In the genomic region with DNA sequence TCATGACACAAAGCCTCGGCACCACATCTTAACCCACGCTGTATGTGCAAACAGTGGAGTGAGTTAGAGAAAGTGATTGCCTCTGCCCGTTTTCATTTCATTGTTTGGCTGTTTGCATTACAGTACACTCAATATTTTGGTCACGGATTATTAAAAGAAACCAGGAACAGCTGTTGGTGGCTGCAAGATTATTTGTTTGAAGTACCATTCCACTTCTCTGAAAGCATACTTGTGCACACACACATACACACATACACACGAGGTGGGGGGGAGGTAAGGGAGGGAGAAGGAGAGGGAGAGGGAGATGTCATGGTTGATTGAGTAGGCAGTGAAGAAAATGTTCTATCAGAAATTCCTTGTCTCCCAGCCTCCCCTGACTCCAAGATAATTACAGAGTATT, we compare ENCODE assay signal across 27 mouse cellular contexts.
DNase-seq lines count a peak whose midpoint lies in the region; ATAC-seq and TF ChIP-seq lines count a peak whose summit lies in the region.
"Had no signal": no experiment of that assay in that cellular context is flagged by ENCODE, and none has a peak within 500 bp of the region (broad histone marks: within the 10 kb centered on the region; RNA-seq: fewer than 3 reads in every experiment).

No protein-coding gene starts in this region.

- no peak overlapping the region for H3K4me3 ChIP-seq in kidney, embryonic 15.5 days (replicated peaks)
- H3K4me3 ChIP-seq in lung, postnatal 0 days (ENCODE audit: low read depth, low read length) = no peak overlapping the region
- no peak overlapping the region for H3K4me3 ChIP-seq in embryonic facial prominence, embryonic 14.5 days (ENCODE audit: low read depth, low read length)
- H3K4me3 ChIP-seq in limb, embryonic 15.5 days = no peak overlapping the region
- H3K4me3 ChIP-seq in forebrain, embryonic 15.5 days = no peak overlapping the region
- H3K4me3 ChIP-seq: heart, adult 2 months; heart, embryonic 13.5 days; layer of hippocampus, adult 2 months; liver, embryonic 13.5 days; midbrain, embryonic 12.5 days had no signal

- H3K9me3 ChIP-seq in kidney, embryonic 15.5 days (replicated peaks) = no peaks in the 10 kb centered on the region
- no peaks in the 10 kb centered on the region for H3K9me3 ChIP-seq in lung, postnatal 0 days (ENCODE audit: low read length)
- no peaks in the 10 kb centered on the region for H3K9me3 ChIP-seq in embryonic facial prominence, embryonic 14.5 days (ENCODE audit: control insufficient read depth, low read length)
- H3K9me3 ChIP-seq in limb, embryonic 15.5 days = no peaks in the 10 kb centered on the region
- H3K9me3 ChIP-seq in forebrain, embryonic 15.5 days = no peaks in the 10 kb centered on the region
- H3K9me3 ChIP-seq: heart, embryonic 13.5 days; liver, embryonic 13.5 days; midbrain, embryonic 12.5 days had no signal

- H3K27me3 ChIP-seq in kidney, embryonic 15.5 days = no peaks in the 10 kb centered on the region
- H3K27me3 ChIP-seq in lung, postnatal 0 days (replicated peaks; ENCODE audit: insufficient read depth, low read length) = no peaks in the 10 kb centered on the region
- H3K27me3 ChIP-seq in embryonic facial prominence, embryonic 14.5 days (replicated peaks; ENCODE audit: control insufficient read depth, insufficient read depth, low read length) = no peaks in the 10 kb centered on the region
- H3K27me3 ChIP-seq in limb, embryonic 15.5 days = no peaks in the 10 kb centered on the region
- no peaks in the 10 kb centered on the region for H3K27me3 ChIP-seq in forebrain, embryonic 15.5 days
- H3K27me3 ChIP-seq: heart, embryonic 13.5 days; liver, embryonic 13.5 days; midbrain, embryonic 12.5 days had no signal

- TF ChIP-seq EP300 in lung, postnatal 0 days (IDR thresholded peaks at IDR 0.05) = no peak

- TF ChIP-seq CTCF in lung, postnatal 0 days (IDR thresholded peaks at IDR 0.05) = no peak

- DNase-seq in kidney, adult 18-20 months = no peak
- peak; percentile 7 for DNase-seq in lung, postnatal 0 days (ENCODE audit: low spot score)
- DNase-seq in lung, postnatal 14 days = no peak
- peak; percentile 84 for DNase-seq in embryonic facial prominence, embryonic 14.5 days (ENCODE audit: low spot score)
- no peak for DNase-seq in testis, postnatal 14 days (ENCODE audit: low spot score)
- DNase-seq: adrenal gland, postnatal 25 days; cerebellum, adult 11-12 months; cerebellum, adult 9-11 months; embryo, embryonic 11 days; gastrocnemius, postnatal 25 days; heart, adult 2 months; heart, postnatal 10 days; kidney, postnatal 10 days; liver, embryonic 13.5 days; lung, adult 18-20 months; lung, postnatal 36 days; spleen, adult 18-20 months; thymus, adult 18-20 months; thymus, postnatal 25 days had no signal

- H3K27ac ChIP-seq in kidney, embryonic 15.5 days = no peak overlapping the region
- H3K27ac ChIP-seq in lung, postnatal 0 days (ENCODE audit: low read length) = no peak overlapping the region
- H3K27ac ChIP-seq in embryonic facial prominence, embryonic 14.5 days (replicated peaks; ENCODE audit: low read depth, low read length) = no peak overlapping the region; the same call in 1 of the 2 replicates
- no peak overlapping the region for H3K27ac ChIP-seq in limb, embryonic 15.5 days
- H3K27ac ChIP-seq in forebrain, embryonic 15.5 days (replicated peaks) = no peak overlapping the region
- H3K27ac ChIP-seq: heart, adult 2 months; heart, embryonic 13.5 days; hindbrain, embryonic 14.5 days; layer of hippocampus, adult 2 months; liver, embryonic 13.5 days; midbrain, embryonic 12.5 days had no signal

- no peak overlapping the region for H3K9ac ChIP-seq in kidney, embryonic 15.5 days
- no peak overlapping the region for H3K9ac ChIP-seq in lung, postnatal 0 days (replicated peaks; ENCODE audit: low read depth)
- no peak overlapping the region for H3K9ac ChIP-seq in embryonic facial prominence, embryonic 14.5 days (ENCODE audit: low read depth, low read length)
- no peak overlapping the region for H3K9ac ChIP-seq in limb, embryonic 15.5 days
- no peak overlapping the region for H3K9ac ChIP-seq in forebrain, embryonic 15.5 days (replicated peaks)
- H3K9ac ChIP-seq: heart, embryonic 13.5 days; hindbrain, embryonic 14.5 days; liver, embryonic 13.5 days; midbrain, embryonic 12.5 days had no signal

- WGBS in kidney, embryonic 15.5 days = 63% methylated on average over 5 of the region's 5 CpGs
- 39% methylated on average over 5 of the region's 5 CpGs for WGBS in lung, postnatal 0 days
- 31% methylated on average over 5 of the region's 5 CpGs for WGBS in embryonic facial prominence, embryonic 14.5 days
- WGBS in limb, embryonic 15.5 days = 34% methylated on average over 5 of the region's 5 CpGs
- 72% methylated on average over 5 of the region's 5 CpGs for WGBS in forebrain, embryonic 15.5 days

- no peaks in the 10 kb centered on the region for H3K36me3 ChIP-seq in kidney, embryonic 15.5 days
- no peaks in the 10 kb centered on the region for H3K36me3 ChIP-seq in lung, postnatal 0 days (ENCODE audit: insufficient read depth, low read length)
- no peaks in the 10 kb centered on the region for H3K36me3 ChIP-seq in embryonic facial prominence, embryonic 14.5 days (ENCODE audit: control insufficient read depth, insufficient read depth, low read length)
- no peaks in the 10 kb centered on the region for H3K36me3 ChIP-seq in limb, embryonic 15.5 days
- H3K36me3 ChIP-seq in forebrain, embryonic 15.5 days = no peaks in the 10 kb centered on the region
- H3K36me3 ChIP-seq: heart, embryonic 13.5 days; liver, embryonic 13.5 days; midbrain, embryonic 12.5 days had no signal

- H3K4me1 ChIP-seq in kidney, embryonic 15.5 days = peaks cover 12% of the 10 kb centered on the region
- no peaks in the 10 kb centered on the region for H3K4me1 ChIP-seq in lung, postnatal 0 days (ENCODE audit: insufficient read depth, low read depth, low read length)
- H3K4me1 ChIP-seq in embryonic facial prominence, embryonic 14.5 days (ENCODE audit: control insufficient read depth, insufficient read depth, low read length) = peaks cover 26% of the 10 kb centered on the region
- H3K4me1 ChIP-seq in limb, embryonic 15.5 days = peaks cover 10% of the 10 kb centered on the region; the same call in 1 of the 2 replicates
- peaks cover 4% of the 10 kb centered on the region for H3K4me1 ChIP-seq in forebrain, embryonic 15.5 days
- H3K4me1 ChIP-seq: liver, embryonic 13.5 days had no signal

- ATAC-seq in kidney, embryonic 15.5 days (replicated peaks; ENCODE audit: low FRiP score) = peak; percentile 36; the same call in 1 of the 2 replicates
- ATAC-seq in lung, postnatal 0 days = no peak
- ATAC-seq in embryonic facial prominence, embryonic 14.5 days (ENCODE audit: low read depth) = peak; percentile 19; the same call in 1 of the 2 replicates
- ATAC-seq in limb, embryonic 15.5 days (ENCODE audit: insufficient number of reproducible peaks, low FRiP score, low TSS enrichment, low read depth) = 0 out of 2 replicates have a peak, but pooled peaks have one; percentile 40
- no peak for ATAC-seq in forebrain, embryonic 15.5 days (replicated peaks)
- ATAC-seq: intestine, postnatal 0 days had no signal

- H3K4me2 ChIP-seq in kidney, embryonic 15.5 days = no peak overlapping the region
- no peak overlapping the region for H3K4me2 ChIP-seq in lung, postnatal 0 days (replicated peaks; ENCODE audit: low read depth, low read length)
- no peak overlapping the region for H3K4me2 ChIP-seq in embryonic facial prominence, embryonic 14.5 days (ENCODE audit: low read depth, low read length)
- H3K4me2 ChIP-seq in limb, embryonic 15.5 days = no peak overlapping the region
- no peak overlapping the region for H3K4me2 ChIP-seq in forebrain, embryonic 15.5 days (replicated peaks)
- H3K4me2 ChIP-seq: heart, embryonic 13.5 days; hindbrain, embryonic 14.5 days; liver, embryonic 13.5 days; midbrain, embryonic 12.5 days had no signal

Comparison
In these comparisons a context has a peak if more than half of its experiments do, and no peak if none do; other contexts are left out.
1. DNase-seq: peak in lung, postnatal 0 days (single experiment) and embryonic facial prominence, embryonic 14.5 days (single experiment); none in kidney, adult 18-20 months (single experiment), lung, postnatal 14 days (single experiment) and testis, postnatal 14 days (single experiment).
2. ATAC-seq: peak in kidney, embryonic 15.5 days (single experiment), embryonic facial prominence, embryonic 14.5 days (single experiment) and limb, embryonic 15.5 days (single experiment); none in lung, postnatal 0 days (single experiment) and forebrain, embryonic 15.5 days (single experiment).